8 mouse cellular contexts compared by ENCODE assay signal in the genomic region with DNA sequence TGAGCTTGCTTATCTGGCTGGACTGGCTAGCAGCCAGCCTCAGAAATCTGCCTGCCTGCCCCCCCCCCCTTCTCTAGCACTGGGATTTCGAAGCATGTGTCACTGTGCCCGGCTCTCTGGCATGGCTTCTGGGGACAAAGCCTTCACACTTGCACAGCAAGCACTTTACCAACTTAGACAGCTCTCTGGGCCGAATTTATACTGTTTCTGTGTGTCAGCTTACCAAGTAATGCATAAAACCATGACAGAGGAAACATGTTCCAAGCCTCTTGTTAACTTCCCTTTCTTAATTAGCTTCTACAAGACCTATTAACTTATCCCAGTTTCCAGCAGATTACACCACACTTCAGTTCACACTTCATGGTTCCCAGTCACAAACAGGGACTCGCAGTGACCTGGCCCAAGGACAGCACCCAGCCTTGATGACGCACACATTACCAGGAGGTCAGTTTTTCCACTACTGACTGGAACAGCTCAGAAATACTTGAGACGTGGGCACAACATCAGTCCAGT.
DNase-seq lines count a peak whose midpoint lies in the region; TF ChIP-seq lines count a peak whose summit lies in the region.

No protein-coding gene starts in this region.

- peak; percentile 34 for DNase-seq in kidney, adult 11 months
- DNase-seq in kidney, adult 8-10 months: no peak
- DNase-seq in adrenal gland, adult 8-10 months: peak; percentile 85
- DNase-seq in heart, adult 2 months: peak; percentile 56 to 71
- peak; percentile 26 to 41 for DNase-seq in kidney, postnatal 36 days
- DNase-seq in thymus, adult 2 months: no peak
- DNase-seq in urinary bladder, adult 2 months (ENCODE audit: low spot score): no peak
- DNase-seq in c-Kit-positive CD71-positive TER-119-positive erythroid progenitor cells, embryonic 14.5 days (ENCODE audit: low spot score): no peak

- TF ChIP-seq CTCF in heart, adult 2 months (IDR thresholded peaks at IDR 0.05): no peak
- no peak for TF ChIP-seq CTCF in thymus, adult 2 months (IDR thresholded peaks at IDR 0.05; ENCODE audit: borderline replicate concordance, control insufficient read depth, extremely low read depth, insufficient read depth, low read length, poor library complexity)

- TF ChIP-seq POLR2A in heart, adult 2 months (IDR thresholded peaks at IDR 0.05; ENCODE audit: insufficient read depth, low read depth, low read length): no peak
- no peak for TF ChIP-seq POLR2A in thymus, adult 2 months (IDR thresholded peaks at IDR 0.05; ENCODE audit: control insufficient read depth, extremely low read depth, insufficient read depth, low read length, poor library complexity)

- no peak overlapping the region for H3K4me3 ChIP-seq in heart, adult 2 months
- H3K4me3 ChIP-seq in thymus, adult 2 months (ENCODE audit: control insufficient read depth, insufficient read depth, low read length): no peak overlapping the region

- TF ChIP-seq EP300 in heart, adult 2 months (IDR thresholded peaks at IDR 0.05; ENCODE audit: insufficient read depth, low read depth, low read length): 0 out of 2 replicates have a peak, but pooled peaks have one; percentile 45

- H3K36me3 ChIP-seq in heart, adult 2 months (ENCODE audit: control insufficient read depth, insufficient read depth, low read length): no peaks in the 10 kb centered on the region
- no peaks in the 10 kb centered on the region for H3K36me3 ChIP-seq in thymus, adult 2 months (ENCODE audit: control insufficient read depth, insufficient read depth, low read length)

- 14% methylated on average over 6 of the region's 6 CpGs for WGBS in heart, adult 2 months
- 66% methylated on average over 6 of the region's 6 CpGs for WGBS in thymus, adult 2 months

- H3K4me1 ChIP-seq in heart, adult 2 months (ENCODE audit: control insufficient read depth, insufficient read depth, low read length): peaks cover 5% of the 10 kb centered on the region
- no peaks in the 10 kb centered on the region for H3K4me1 ChIP-seq in thymus, adult 2 months (replicated peaks; ENCODE audit: control insufficient read depth, insufficient read depth, low read length)

- H3K9ac ChIP-seq in heart, adult 2 months (ENCODE audit: low read depth, low read length): no peak overlapping the region

- H3K27ac ChIP-seq in heart, adult 2 months: peak overlapping the region; percentile 68
- no peak overlapping the region for H3K27ac ChIP-seq in thymus, adult 2 months (ENCODE audit: control insufficient read depth, insufficient read depth, low read length)

- no peaks in the 10 kb centered on the region for H3K27me3 ChIP-seq in heart, adult 2 months (ENCODE audit: control insufficient read depth, insufficient read depth, low read length)
- H3K27me3 ChIP-seq in thymus, adult 2 months (ENCODE audit: control insufficient read depth, insufficient read depth, low read length): no peaks in the 10 kb centered on the region

- no peaks in the 10 kb centered on the region for H3K79me2 ChIP-seq in heart, adult 2 months (replicated peaks; ENCODE audit: control insufficient read depth, insufficient read depth, low read length)

- intact Hi-C loops in heart, adult 2 months (cut with DNase I): loop anchor here (10.0 kb wide), 1 partner anchor 615 kb away; no protein-coding TSS in a partner anchor

Comparison
In these comparisons a context has a peak if more than half of its experiments do, and no peak if none do; other contexts are left out.
1. DNase-seq: peak in kidney, adult 11 months (single experiment), adrenal gland, adult 8-10 months (single experiment), heart, adult 2 months (2 of 2) and kidney, postnatal 36 days (2 of 2); none in kidney, adult 8-10 months (0 of 2), thymus, adult 2 months (single experiment), urinary bladder, adult 2 months (single experiment) and c-Kit-positive CD71-positive TER-119-positive erythroid progenitor cells, embryonic 14.5 days (single experiment).